Mouse (Mus musculus): ENCODE measurements around the gene Lrrc31. TPM values are rescaled to one million over a fixed set of nuclear protein-coding genes. Genes with fewer than 3 reads are reported as not detected.

Gene Lrrc31
- not detected in 2 replicates for polyA plus RNA-seq (2012; rRNA removed)

GRCm38 (mm10) chr3:30699711-30700505 is at the start of gene Lrrc31:
Gene Lrrc31 (minus strand): TSS chr3:30699843.

GRCm38 (mm10) chr3:30746006-30746405 is 46.4 kb upstream of the Lrrc31 start, which contains the start of gene Samd7:
Gene Samd7 (plus strand): TSS chr3:30746293.

GRCm38 (mm10) chr3:30647440-30648090 is 52.1 kb downstream of the Lrrc31 start, which contains the start of gene Lrrc34:
Gene Lrrc34 (minus strand): TSS chr3:30647869.

GRCm38 (mm10) chr3:30644207-30644606 is 55.4 kb downstream of the Lrrc31 start, which contains the start of gene Lrriq4:
Gene Lrriq4 (plus strand): TSS chr3:30644507.

Other genes starting within 250 kb of the Lrrc31 start
- gene Mecom, start 151.8 kb downstream of the Lrrc31 start, polyA plus RNA-seq (2012; rRNA removed) = 16.0 and 42.2 TPM in 2 replicates
- gene Actrt3, start 99.9 kb downstream of the Lrrc31 start, polyA plus RNA-seq (2012; rRNA removed) = 0.10 and 0.11 TPM in 2 replicates
- gene Mynn, start 97.8 kb downstream of the Lrrc31 start, polyA plus RNA-seq (2012; rRNA removed) = 26.2 and 29.7 TPM in 2 replicates
- not detected in 2 replicates for gene Lrriq4, start 55.3 kb downstream of the Lrrc31 start, polyA plus RNA-seq (2012; rRNA removed)
- 0.64 and 1.1 TPM in 2 replicates for gene Lrrc34, start 52.0 kb downstream of the Lrrc31 start, polyA plus RNA-seq (2012; rRNA removed)
- not detected in 2 replicates for gene Samd7, start 46.5 kb upstream of the Lrrc31 start, polyA plus RNA-seq (2012; rRNA removed)
- 53.1 and 76.1 TPM in 2 replicates for gene Sec62, start 93.0 kb upstream of the Lrrc31 start, polyA plus RNA-seq (2012; rRNA removed)
- gene Gpr160, start 156.1 kb upstream of the Lrrc31 start, polyA plus RNA-seq (2012; rRNA removed) = 0.34 and 0.67 TPM in 2 replicates

All from central nervous system, embryonic 11.5 days (tissue).